Mouse (Mus musculus) CH12.LX (cell line): Measurements from ENCODE around the gene Mpdz. TPM values are rescaled to one million over a fixed set of nuclear protein-coding genes. Genes with fewer than 3 reads are reported as not detected.

Experiments
- DNase-seq: peaks from one replicate; pipeline ENCODE4 v3.0.0-alpha.2; 2013; ENCODE audit errors: extremely low read depth
- H3K27ac ChIP-seq: 2 replicates; pipeline ENCODE4 v1.5.1; 2012; ENCODE audit warnings: low read depth, mild to moderate bottlenecking, control low read depth, moderate library complexity; ENCODE audit not compliant: insufficient read depth
- H3K27me3 ChIP-seq: replicated peaks from 2 replicates; pipeline ENCODE3; 2012; ENCODE audit warnings: inconsistent platforms
- H3K36me3 ChIP-seq, 2 experiments: replicated peaks in 1 of 2; 2 replicates each; pipeline versions ENCODE3 to v1.6.1; 2012; ENCODE audit warnings: inconsistent platforms in 1 of 2, low read length in 1 of 2, mild to moderate bottlenecking in 1 of 2, mixed read lengths in 1 of 2, moderate library complexity in 1 of 2; ENCODE audit not compliant: control insufficient read depth in 1 of 2, insufficient read depth in 1 of 2
- H3K4me1 ChIP-seq, 2 experiments: 2 replicates each; pipeline ENCODE4 v1.6.1; 2012; ENCODE audit warnings: inconsistent platforms in 1 of 2, moderate library complexity in 1 of 2; ENCODE audit not compliant: insufficient read depth in 2 of 2, control insufficient read depth in 1 of 2
- H3K4me2 ChIP-seq: 2 replicates; pipeline ENCODE4 v1.6.1; 2012; ENCODE audit warnings: low read depth, mild to moderate bottlenecking, control low read depth; ENCODE audit not compliant: poor library complexity, insufficient read depth, severe bottlenecking
- H3K4me3 ChIP-seq, 3 experiments: fragments of 150-350 bp in 1 of 3; sonication (generic) in 1 of 3; replicated peaks in 1 of 3; 2 replicates each; pipeline versions ENCODE3 to v1.5.1; 2011 to 2012; ENCODE audit warnings: low read depth in 2 of 3, low read length in 2 of 3, mild to moderate bottlenecking in 2 of 3, moderate library complexity in 2 of 3, control low read depth in 1 of 3, improper control_type of control experiment in 1 of 3, inconsistent platforms in 1 of 3, mixed read lengths in 1 of 3; ENCODE audit not compliant: poor library complexity in 1 of 3
- H3K79me2 ChIP-seq: replicated peaks from 2 replicates; pipeline ENCODE4 v1.6.1; 2012; ENCODE audit warnings: mild to moderate bottlenecking, moderate library complexity; ENCODE audit not compliant: control insufficient read depth, poor library complexity, insufficient read depth, severe bottlenecking; ENCODE audit errors: extremely low read depth
- H3K9ac ChIP-seq: 2 replicates; pipeline ENCODE4 v1.6.1; 2012; ENCODE audit warnings: low read depth, mild to moderate bottlenecking, control low read depth, moderate library complexity; ENCODE audit not compliant: insufficient read depth
- H3K9me3 ChIP-seq: replicated peaks from 2 replicates; pipeline ENCODE3; 2012; ENCODE audit warnings: low read length, inconsistent platforms, mixed read lengths
- BHLHE40 ChIP-seq: IDR thresholded peaks from 2 replicates; pipeline ENCODE4 v1.6.1; 2011; ENCODE audit warnings: mild to moderate bottlenecking, low read depth, low read length, improper control_type of control experiment
- CHD2 ChIP-seq: IDR thresholded peaks from 2 replicates; pipeline ENCODE4 v1.6.1; 2011; ENCODE audit warnings: low read length, improper control_type of control experiment
- ELF1 ChIP-seq: IDR thresholded peaks from 2 replicates; pipeline ENCODE4 v1.6.1; 2014; ENCODE audit warnings: low read depth, mild to moderate bottlenecking, inconsistent platforms, low read length, improper control_type of control experiment
- ETS1 ChIP-seq: conservative IDR thresholded peaks from 2 replicates; pipeline ENCODE4 v1.6.1; 2012; ENCODE audit warnings: low read depth, mild to moderate bottlenecking, inconsistent platforms, low read length, improper control_type of control experiment, moderate library complexity
- GABPA ChIP-seq: IDR thresholded peaks from 2 replicates; pipeline ENCODE4 v1.6.1; 2012; ENCODE audit warnings: low read depth, low read length, improper control_type of control experiment, inconsistent platforms; ENCODE audit not compliant: insufficient replicate concordance
- JUN ChIP-seq: IDR thresholded peaks from 2 replicates; pipeline ENCODE4 v1.6.1; 2011; ENCODE audit warnings: low read depth, mild to moderate bottlenecking, low read length, improper control_type of control experiment, moderate library complexity; ENCODE audit not compliant: insufficient read depth
- JUND ChIP-seq: conservative IDR thresholded peaks from 2 replicates; pipeline ENCODE4 v1.6.1; 2011; ENCODE audit warnings: low read depth, low read length, improper control_type of control experiment
- KAT2A ChIP-seq: IDR thresholded peaks from 2 replicates; pipeline ENCODE4 v1.6.1; 2012; ENCODE audit warnings: low read length, improper control_type of control experiment, inconsistent platforms; ENCODE audit not compliant: insufficient replicate concordance
- MAFK ChIP-seq: IDR thresholded peaks from 2 replicates; pipeline ENCODE4 v1.6.1; 2011; ENCODE audit warnings: low read length, improper control_type of control experiment; ENCODE audit not compliant: insufficient replicate concordance
- MAX ChIP-seq: IDR thresholded peaks from 2 replicates; pipeline ENCODE4 v1.6.1; 2011; ENCODE audit warnings: low read length, improper control_type of control experiment
- MEF2A ChIP-seq: IDR thresholded peaks from 2 replicates; pipeline ENCODE4 v1.6.1; 2014; ENCODE audit warnings: low read depth, mild to moderate bottlenecking, inconsistent platforms, low read length, improper control_type of control experiment, borderline replicate concordance
- MYC ChIP-seq: IDR thresholded peaks from 2 replicates; pipeline ENCODE4 v1.6.1; 2011; ENCODE audit warnings: low read depth, mild to moderate bottlenecking, improper control_type of control experiment, low read length
- NRF1 ChIP-seq: IDR thresholded peaks from 2 replicates; pipeline ENCODE4 v1.6.1; 2014; ENCODE audit warnings: low read depth, mild to moderate bottlenecking, inconsistent platforms, low read length, improper control_type of control experiment, moderate library complexity
- RAD21 ChIP-seq: IDR thresholded peaks from 2 replicates; pipeline ENCODE4 v1.6.1; 2011; ENCODE audit warnings: low read depth, mild to moderate bottlenecking, low read length, improper control_type of control experiment, moderate library complexity
- SIN3A ChIP-seq: IDR thresholded peaks from 2 replicates; pipeline ENCODE4 v1.6.1; 2012; ENCODE audit warnings: low read length, improper control_type of control experiment, inconsistent platforms
- SMC3 ChIP-seq: IDR thresholded peaks from 2 replicates; pipeline ENCODE4 v1.6.1; 2011; ENCODE audit warnings: low read depth, low read length, improper control_type of control experiment
- TBP ChIP-seq: conservative IDR thresholded peaks from 2 replicates; pipeline ENCODE4 v1.6.1; 2011; ENCODE audit warnings: low read depth, low read length, improper control_type of control experiment
- TCF12 ChIP-seq: IDR thresholded peaks from 2 replicates; pipeline ENCODE4 v1.6.1; 2014; ENCODE audit warnings: low read depth, mild to moderate bottlenecking, inconsistent platforms, low read length, improper control_type of control experiment
- USF2 ChIP-seq: conservative IDR thresholded peaks from 2 replicates; pipeline ENCODE4 v1.6.1; 2011; ENCODE audit warnings: low read depth, low read length, improper control_type of control experiment
- ZKSCAN1 ChIP-seq: IDR thresholded peaks from 2 replicates; pipeline ENCODE4 v1.6.1; 2012; ENCODE audit warnings: low read depth, inconsistent platforms, low read length, improper control_type of control experiment, borderline replicate concordance
- dilution Hi-C: fragments of 300-500 bp; cut with MboI; formaldehyde crosslinking; loops from 2 replicates; pipeline ENCODE4 v1.14.3; 2020; ENCODE audit warnings: low sequenced_read_pairs; ENCODE audit not compliant: extremely low pct_unique_long_range_greater_than_20kb, extremely low pct_ligation_motif_present
- in situ Hi-C: fragments of 300-500 bp; cut with MboI; formaldehyde crosslinking; loops from 3 replicates; pipeline ENCODE4 v1.14.3; 2019; ENCODE audit warnings: low sequenced_read_pairs, low pct_ligation_motif_present, low pct_unique_long_range_greater_than_20kb, mixed read lengths
- polyA plus RNA-seq: library from polyadenylated mRNA; unstranded; fragments of >175 nt; gene quantifications from 2 replicates; pipeline ENCODE4 v1.2.1, GENCODE M21; 2012; ENCODE audit warnings: low read depth; ENCODE audit not compliant: insufficient read length
- total RNA-seq, 2 experiments: library from RNA; depleted of rRNA; stranded (reverse); fragments of 300-350 nt in 1 of 2; fragments of >200 nt in 1 of 2; gene quantifications; 2 replicates each; pipeline ENCODE4 v1.2.3; 2012 to 2014

Mpdz gene
- total and polyA plus RNA-seq, 3 experiments, result not detected

- no peak overlapping the region for H3K9ac ChIP-seq
- no peak overlapping the region for H3K4me2 ChIP-seq
- no peak for DNase-seq
- dilution Hi-C loops (no loop called here), in situ Hi-C loops (no loop called here)
- TF ChIP-seq JUND (no peak), JUN (no peak), BHLHE40 (no peak), ETS1 (no peak), RAD21 (no peak), KAT2A (no peak), NRF1 (no peak), TCF12 (no peak), MAFK (no peak), MYC (no peak), MEF2A (no peak), SMC3 (no peak), MAX (no peak)
- H3K27ac ChIP-seq, result no peak overlapping the region
- H3K4me1 ChIP-seq, result no peaks in the 10 kb centered on the region
- H3K9me3 ChIP-seq, result no peaks in the 10 kb centered on the region
- no peaks in the 10 kb centered on the region for H3K79me2 ChIP-seq
- H3K36me3 ChIP-seq, result no peaks in the 10 kb centered on the region
- no peak overlapping the region for H3K4me3 ChIP-seq
- no peaks in the 10 kb centered on the region for H3K27me3 ChIP-seq
Measured at GRCm38 (mm10) chr4:81483887-81484602, 41.4 kb upstream of the Mpdz start.

DNA sequence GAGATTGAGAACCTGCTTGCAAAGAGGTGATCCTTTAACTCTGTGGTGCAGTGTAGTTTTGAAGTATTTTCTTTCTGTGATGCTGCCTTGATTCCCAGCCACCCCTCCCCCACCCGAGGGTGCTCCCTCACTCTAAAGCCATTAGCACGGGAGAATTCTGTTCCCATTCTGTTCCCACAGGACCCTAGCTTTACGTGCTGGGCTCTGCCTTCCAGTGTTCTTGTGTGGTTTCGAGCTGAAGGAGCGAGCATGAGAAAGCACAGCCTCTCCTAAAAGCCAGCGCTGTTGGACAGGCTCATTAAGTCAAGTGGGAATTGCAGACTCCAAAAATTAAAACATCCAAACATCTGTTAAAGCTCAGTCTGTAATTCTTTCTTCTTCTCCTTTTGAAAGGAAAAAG lies 40.5 kb upstream of the Mpdz start:
- Histone ChIP-seq H3K4me3 (no peak overlapping the region), H3K27ac (no peak overlapping the region), H3K4me2 (no peak overlapping the region), H3K79me2 (no peaks in the 10 kb centered on the region), H3K9ac (no peak overlapping the region), H3K27me3 (no peaks in the 10 kb centered on the region), H3K9me3 (no peaks in the 10 kb centered on the region), H3K4me1 (no peaks in the 10 kb centered on the region), H3K36me3 (no peaks in the 10 kb centered on the region)
- dilution Hi-C loops (no loop called here), in situ Hi-C loops (no loop called here)
- DNase-seq, result no peak
- no peak for TF ChIP-seq CHD2
- no peak for TF ChIP-seq SMC3
- no peak for TF ChIP-seq KAT2A
- no peak for TF ChIP-seq ZKSCAN1
- TF ChIP-seq SIN3A, result no peak
- TF ChIP-seq TCF12, result no peak
- TF ChIP-seq USF2, result no peak
- TF ChIP-seq ELF1, result no peak
- TF ChIP-seq TBP, result no peak
- no peak for TF ChIP-seq GABPA
